In genomic region chr15:99583463-99584344, GRCm38 (mm10) we compare ENCODE assay signal across 8 mouse cellular contexts. TPM values are rescaled to one million over a fixed set of nuclear protein-coding genes. Genes with fewer than 3 reads are reported as not detected.
A peak's percentile ranks its signal among the peaks of the same experiment; 100 is the strongest.
DNase-seq lines count a peak whose midpoint lies in the region; ATAC-seq and TF ChIP-seq lines count a peak whose summit lies in the region.

No protein-coding gene starts in this region.

- H3K4me1 ChIP-seq in kidney, embryonic 14.5 days (ENCODE audit: control insufficient read depth, insufficient read depth, low read length): peaks cover 17% of the 10 kb centered on the region
- H3K4me1 ChIP-seq in stomach, postnatal 0 days (replicated peaks; ENCODE audit: control insufficient read depth, insufficient read depth): 0 out of 2 replicates have a peak, but pooled peaks cover 3% of the 10 kb centered on the region

- peak overlapping the region; percentile 29 for H3K4me3 ChIP-seq in kidney, embryonic 14.5 days (ENCODE audit: low read length)
- peak overlapping the region; percentile 31 for H3K4me3 ChIP-seq in stomach, postnatal 0 days (ENCODE audit: low read depth, low read length)

- no peak for DNase-seq in cerebellum, postnatal 4 days (ENCODE audit: low spot score in 2 of 2)
- DNase-seq in cerebellum, postnatal 14 days: peak; percentile 50 to 53
- peak; percentile 4 for DNase-seq in heart, adult 8-10 months (ENCODE audit: low spot score)
- peak; percentile 42 for DNase-seq in lung, postnatal 14 days
- DNase-seq in stomach, postnatal 0 days (ENCODE audit: low spot score): peak; percentile 52
- no peak for DNase-seq in frontal cortex, postnatal 36 days (ENCODE audit: low spot score in 2 of 2)

- H3K9me3 ChIP-seq in kidney, embryonic 14.5 days (ENCODE audit: control insufficient read depth, low read length): no peaks in the 10 kb centered on the region
- no peaks in the 10 kb centered on the region for H3K9me3 ChIP-seq in stomach, postnatal 0 days (ENCODE audit: control insufficient read depth, low read length)

- peaks cover 73% of the 10 kb centered on the region for H3K27me3 ChIP-seq in kidney, embryonic 14.5 days (ENCODE audit: control insufficient read depth, insufficient read depth, low read length)
- peaks cover 25% of the 10 kb centered on the region; the same call in 1 of the 2 replicates for H3K27me3 ChIP-seq in stomach, postnatal 0 days (ENCODE audit: control insufficient read depth, insufficient read depth, low read length)

- 0 out of 2 replicates have a peak, but pooled peaks have one; percentile 5 for TF ChIP-seq CTCF in stomach, postnatal 0 days (IDR thresholded peaks at IDR 0.05; ENCODE audit: low read depth)

- ATAC-seq in cerebellum, adult (ENCODE audit: insufficient number of reproducible peaks, low FRiP score, low TSS enrichment): peak; percentile 41; the same call in 1 of the 2 replicates
- ATAC-seq in kidney, embryonic 14.5 days (ENCODE audit: low FRiP score, low TSS enrichment): peak; percentile 50
- 0 out of 2 replicates have a peak, but pooled peaks have one; percentile 13 for ATAC-seq in stomach, postnatal 0 days (ENCODE audit: low FRiP score, low TSS enrichment)

- WGBS in kidney, embryonic 14.5 days: 3% methylated on average over 52 of the region's 54 CpGs
- WGBS in stomach, postnatal 0 days: 3% methylated on average over 49 of the region's 54 CpGs

- no peak for TF ChIP-seq EP300 in stomach, postnatal 0 days (optimal IDR thresholded peaks at IDR 0.05)

- no peak overlapping the region for H3K27ac ChIP-seq in kidney, embryonic 14.5 days (ENCODE audit: low read depth, low read length)
- H3K27ac ChIP-seq in stomach, postnatal 0 days (replicated peaks): no peak overlapping the region

- H3K9ac ChIP-seq in kidney, embryonic 14.5 days (ENCODE audit: low read depth, low read length): peak overlapping the region; percentile 31; the same call in 1 of the 2 replicates
- peak overlapping the region; percentile 35; the same call in 1 of the 2 replicates for H3K9ac ChIP-seq in stomach, postnatal 0 days (ENCODE audit: low read length)

- H3K36me3 ChIP-seq in kidney, embryonic 14.5 days (ENCODE audit: control insufficient read depth, insufficient read depth, low read length): no peaks in the 10 kb centered on the region
- H3K36me3 ChIP-seq in stomach, postnatal 0 days (ENCODE audit: control insufficient read depth, insufficient read depth, low read length): no peaks in the 10 kb centered on the region

- H3K4me2 ChIP-seq in kidney, embryonic 14.5 days (replicated peaks; ENCODE audit: low read depth, low read length): peak overlapping the region; percentile 36
- peak overlapping the region; percentile 46 for H3K4me2 ChIP-seq in stomach, postnatal 0 days (replicated peaks; ENCODE audit: low read depth)

RNA-seq across cellular contexts. Expression of gene Aqp2, which starts 4.8 kb away (rescaled TPM):
- not detected for total RNA-seq in heart, adult 8-10 months (2022)
- 3.7 and 5.4 TPM in 2 replicates for polyA plus RNA-seq in kidney, embryonic 14.5 days (2014; fragmentation: Nextera tagmentation; extraction: Ambion mirVana)
- not detected in 2 replicates for polyA plus RNA-seq in stomach, postnatal 0 days (2015; fragmentation: Nextera tagmentation; extraction: Ambion mirVana)

RNA-seq across cellular contexts. Expression of gene Aqp5, which starts 6.9 kb away (rescaled TPM):
- total RNA-seq in heart, adult 8-10 months (2022): under 1 TPM in 3 of 4 experiments, not detected in 1; 0.26 to 0.57 (median 0.37) TPM
- polyA plus RNA-seq in kidney, embryonic 14.5 days (2014; fragmentation: Nextera tagmentation; extraction: Ambion mirVana): 0.16 and 0.27 TPM in 2 replicates
- 0.72 and 1.9 TPM in 2 replicates for polyA plus RNA-seq in stomach, postnatal 0 days (2015; fragmentation: Nextera tagmentation; extraction: Ambion mirVana)

RNA-seq across cellular contexts. Expression of gene Aqp6, which starts 17.5 kb away (rescaled TPM):
- total RNA-seq in heart, adult 8-10 months (2022): under 1 TPM in 2 of 4 experiments, not detected in 2; 0.17 to 0.41 TPM
- polyA plus RNA-seq in kidney, embryonic 14.5 days (2014; fragmentation: Nextera tagmentation; extraction: Ambion mirVana): not detected in 2 replicates
- not detected in 2 replicates for polyA plus RNA-seq in stomach, postnatal 0 days (2015; fragmentation: Nextera tagmentation; extraction: Ambion mirVana)

RNA-seq across cellular contexts. Expression of gene Faim2, which starts 55.7 kb away (rescaled TPM):
- total RNA-seq in heart, adult 8-10 months (2022): under 1 TPM in 3 of 4 experiments, not detected in 1; 0.13 to 0.25 (median 0.14) TPM
- not detected in 2 replicates for polyA plus RNA-seq in kidney, embryonic 14.5 days (2014; fragmentation: Nextera tagmentation; extraction: Ambion mirVana)
- 0.62 and 0.81 TPM in 2 replicates for polyA plus RNA-seq in stomach, postnatal 0 days (2015; fragmentation: Nextera tagmentation; extraction: Ambion mirVana)

Comparison
In these comparisons a context has a peak if more than half of its experiments do, and no peak if none do; other contexts are left out.
1. DNase-seq: peak in cerebellum, postnatal 14 days (2 of 2), heart, adult 8-10 months (single experiment), lung, postnatal 14 days (single experiment) and stomach, postnatal 0 days (single experiment); none in cerebellum, postnatal 4 days (0 of 2) and frontal cortex, postnatal 36 days (0 of 2).
2. Peak in every context shown above with its lines, with median percentiles within 50 percentile points of each other: ATAC-seq.